Mouse (Mus musculus): ENCODE results near the gene C8g. TPM values are rescaled to one million over a fixed set of nuclear protein-coding genes. Genes with fewer than 3 reads are reported as not detected.

C8g gene
- polyA plus RNA-seq, 1 experiment from 2014 or later, result 5.5 TPM

GRCm38 (mm10) chr2:25477967-25478675 lies 23.4 kb downstream of the C8g start:
- Histone ChIP-seq H3K36me3 (ENCODE audit: insufficient read depth) (no peaks in the 10 kb centered on the region), H3K9ac (no peak overlapping the region), H3K9me3 (ENCODE audit: low read depth, low read length) (no peaks in the 10 kb centered on the region), H3K27ac (ENCODE audit: low read depth) (no peak overlapping the region), H3K4me1 (ENCODE audit: insufficient read depth) (no peaks in the 10 kb centered on the region), H3K27me3 (ENCODE audit: insufficient read depth, low read length) (no peaks in the 10 kb centered on the region), H3K4me2 (no peak overlapping the region), H3K4me3 (ENCODE audit: low read depth, low read length) (no peak overlapping the region)
- DNase-seq (no peak), ATAC-seq (ENCODE audit: insufficient read depth) (no peak)
- WGBS, result 79% methylated on average over 3 of the region's 3 CpGs
- no peak for TF ChIP-seq CTCF (IDR thresholded peaks at IDR 0.05; ENCODE audit: low read depth)

- ATAC-seq (ENCODE audit: insufficient read depth) (no peak), DNase-seq (no peak)
- Histone ChIP-seq H3K4me1 (ENCODE audit: insufficient read depth) (no peaks in the 10 kb centered on the region), H3K27me3 (ENCODE audit: insufficient read depth, low read length) (no peaks in the 10 kb centered on the region), H3K4me3 (ENCODE audit: low read depth, low read length) (no peak overlapping the region), H3K27ac (ENCODE audit: low read depth) (no peak overlapping the region), H3K9ac (no peak overlapping the region), H3K4me2 (no peak overlapping the region), H3K36me3 (ENCODE audit: insufficient read depth) (no peaks in the 10 kb centered on the region), H3K9me3 (ENCODE audit: low read depth, low read length) (no peaks in the 10 kb centered on the region)
- whole genome bisulfite sequencing, result 82% methylated on average over 8 of the region's 8 CpGs
- no peak for TF ChIP-seq CTCF (IDR thresholded peaks at IDR 0.05; ENCODE audit: low read depth)
These were observed 24.0 kb downstream of the C8g start for GRCm38 (mm10) chr2:25477541-25477940.

GRCm38 (mm10) chr2:25472550-25472949 lies 29.0 kb downstream of the C8g start:
- WGBS, result 70% methylated on average over 2 of the region's 2 CpGs
- no peaks in the 10 kb centered on the region for H3K9me3 ChIP-seq (ENCODE audit: low read depth, low read length)
- no peaks in the 10 kb centered on the region for H3K36me3 ChIP-seq (ENCODE audit: insufficient read depth)
- no peak for TF ChIP-seq CTCF (IDR thresholded peaks at IDR 0.05; ENCODE audit: low read depth)
- no peak overlapping the region for H3K9ac ChIP-seq
- no peak overlapping the region for H3K4me2 ChIP-seq
- DNase-seq (no peak), ATAC-seq (ENCODE audit: insufficient read depth) (no peak)
- H3K27ac ChIP-seq (ENCODE audit: low read depth), result no peak overlapping the region
- no peaks in the 10 kb centered on the region for H3K4me1 ChIP-seq (ENCODE audit: insufficient read depth)
- H3K4me3 ChIP-seq (ENCODE audit: low read depth, low read length), result no peak overlapping the region
- H3K27me3 ChIP-seq (ENCODE audit: insufficient read depth, low read length), result no peaks in the 10 kb centered on the region

- no peak within 1 kb of the TSS for H3K27ac ChIP-seq (ENCODE audit: low read depth)
- ATAC-seq (ENCODE audit: insufficient read depth) (no peak), DNase-seq (no peak)
- no peak within 1 kb of the TSS for H3K4me3 ChIP-seq (ENCODE audit: low read depth, low read length)
- no peaks in the 10 kb centered on the region for H3K36me3 ChIP-seq (ENCODE audit: insufficient read depth)
- WGBS, result 32% methylated on average over 6 of the region's 6 CpGs
- no peak within 1 kb of the TSS for H3K9ac ChIP-seq
- no peaks in the 10 kb centered on the region for H3K27me3 ChIP-seq (ENCODE audit: insufficient read depth, low read length)
- TF ChIP-seq CTCF (IDR thresholded peaks at IDR 0.05; ENCODE audit: low read depth), result no peak
- no peaks in the 10 kb centered on the region for H3K9me3 ChIP-seq (ENCODE audit: low read depth, low read length)
- no peaks in the 10 kb centered on the region for H3K4me1 ChIP-seq (ENCODE audit: insufficient read depth)
- H3K4me2 ChIP-seq, result no peak within 1 kb of the TSS
These were observed 31.6 kb downstream of the C8g start, which contains the start of gene Ptgds for GRCm38 (mm10) chr2:25469969-25470368. TSS of gene Ptgds (minus strand) at chr2:25470046.

- H3K27ac ChIP-seq (ENCODE audit: low read depth), result no peak overlapping the region
- ATAC-seq (ENCODE audit: insufficient read depth) (peak; percentile 42), DNase-seq (peak; percentile 13)
- H3K4me2 ChIP-seq, result no peak overlapping the region
- no peak for TF ChIP-seq CTCF (IDR thresholded peaks at IDR 0.05; ENCODE audit: low read depth)
- no peaks in the 10 kb centered on the region for H3K27me3 ChIP-seq (ENCODE audit: insufficient read depth, low read length)
- 63% methylated on average over 10 of the region's 10 CpGs for WGBS
- H3K9ac ChIP-seq, result no peak overlapping the region
- no peak overlapping the region for H3K4me3 ChIP-seq (ENCODE audit: low read depth, low read length)
- no peaks in the 10 kb centered on the region for H3K36me3 ChIP-seq (ENCODE audit: insufficient read depth)
- no peaks in the 10 kb centered on the region for H3K4me1 ChIP-seq (ENCODE audit: insufficient read depth)
- no peaks in the 10 kb centered on the region for H3K9me3 ChIP-seq (ENCODE audit: low read depth, low read length)
These were observed 32.3 kb downstream of the C8g start for GRCm38 (mm10) chr2:25468962-25469915.

GRCm38 (mm10) chr2:25467606-25468303 lies 33.8 kb downstream of the C8g start:
- no peak overlapping the region for H3K27ac ChIP-seq (ENCODE audit: low read depth)
- no peak overlapping the region for H3K4me2 ChIP-seq
- no peaks in the 10 kb centered on the region for H3K27me3 ChIP-seq (ENCODE audit: insufficient read depth, low read length)
- no peaks in the 10 kb centered on the region for H3K9me3 ChIP-seq (ENCODE audit: low read depth, low read length)
- H3K9ac ChIP-seq, result no peak overlapping the region
- DNase-seq (no peak), ATAC-seq (ENCODE audit: insufficient read depth) (no peak)
- H3K4me3 ChIP-seq (ENCODE audit: low read depth, low read length), result no peak overlapping the region
- no peaks in the 10 kb centered on the region for H3K4me1 ChIP-seq (ENCODE audit: insufficient read depth)
- WGBS, result 72% methylated on average over 14 of the region's 14 CpGs
- H3K36me3 ChIP-seq (ENCODE audit: insufficient read depth), result no peaks in the 10 kb centered on the region
- TF ChIP-seq CTCF (IDR thresholded peaks at IDR 0.05; ENCODE audit: low read depth), result no peak

All from lung, embryonic 14.5 days (tissue).